Mouse (Mus musculus): ENCODE measurements around the gene Car11. TPM values are rescaled to one million over a fixed set of nuclear protein-coding genes. Genes with fewer than 3 reads are reported as not detected.

Car11 gene
- polyA plus RNA-seq, 1 experiment from 2014 or later, result 8.3 TPM

- Histone ChIP-seq H3K4me1 (replicated peaks) (peaks cover 18% of the 10 kb centered on the region), H3K9me3 (0 out of 2 replicates have a peak, but pooled peaks cover 6% of the 10 kb centered on the region), H3K27me3 (ENCODE audit: insufficient read depth, poor library complexity, severe bottlenecking) (peaks cover 14% of the 10 kb centered on the region), H3K27ac (no peak overlapping the region), H3K4me3 (no peak overlapping the region), H3K36me3 (no peaks in the 10 kb centered on the region)
- 48% methylated on average over 2 of the region's 2 CpGs for WGBS
- DNase-seq (ENCODE audit: low spot score), result peak; percentile 62
Observed at GRCm38 (mm10) chr7:45744387-45744786, 44.7 kb downstream of the Car11 start.

- DNase-seq (ENCODE audit: low spot score), result no peak
- H3K4me3 ChIP-seq, result no peak overlapping the region
- H3K4me1 ChIP-seq (replicated peaks), result peaks cover 18% of the 10 kb centered on the region
- 65% methylated on average over 6 of the region's 6 CpGs for WGBS
- H3K9me3 ChIP-seq, result 0 out of 2 replicates have a peak, but pooled peaks cover 6% of the 10 kb centered on the region
- H3K27me3 ChIP-seq (ENCODE audit: insufficient read depth, poor library complexity, severe bottlenecking), result peaks cover 8% of the 10 kb centered on the region
- no peaks in the 10 kb centered on the region for H3K36me3 ChIP-seq
- H3K27ac ChIP-seq, result no peak overlapping the region
Observed at GRCm38 (mm10) chr7:45746518-45746917, 46.9 kb downstream of the Car11 start.

DNA sequence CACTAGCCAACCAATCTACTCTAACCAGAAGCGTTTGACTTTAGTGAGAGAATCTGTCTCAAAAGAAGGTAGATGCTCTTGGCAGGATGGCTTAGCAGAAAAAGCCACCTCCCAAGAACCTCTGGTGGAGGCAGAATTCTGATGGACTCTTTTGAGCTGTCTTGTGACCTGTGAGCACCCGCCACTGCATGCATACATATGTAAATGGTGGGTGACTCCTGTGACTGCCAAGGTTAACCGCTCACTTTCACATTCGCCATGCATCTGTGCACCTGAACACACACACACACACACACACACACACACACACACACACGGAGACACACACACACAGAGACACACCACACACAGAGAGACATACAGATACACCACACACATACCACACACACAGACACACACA lies 47.8 kb downstream of the Car11 start:
- 0 out of 2 replicates have a peak, but pooled peaks cover 6% of the 10 kb centered on the region for H3K9me3 ChIP-seq
- H3K4me1 ChIP-seq (replicated peaks), result peaks cover 8% of the 10 kb centered on the region
- no peak for DNase-seq (ENCODE audit: low spot score)
- H3K36me3 ChIP-seq, result no peaks in the 10 kb centered on the region
- H3K4me3 ChIP-seq, result no peak overlapping the region
- H3K27ac ChIP-seq, result no peak overlapping the region
- H3K27me3 ChIP-seq (ENCODE audit: insufficient read depth, poor library complexity, severe bottlenecking), result no peaks in the 10 kb centered on the region
- 89% methylated on average over 5 of the region's 5 CpGs for WGBS

- H3K27ac ChIP-seq, result no peak overlapping the region
- DNase-seq (ENCODE audit: low spot score), result no peak
- no peaks in the 10 kb centered on the region for H3K36me3 ChIP-seq
- no peaks in the 10 kb centered on the region for H3K27me3 ChIP-seq (ENCODE audit: insufficient read depth, poor library complexity, severe bottlenecking)
- 83% methylated on average over 7 of the region's 7 CpGs for WGBS
- peaks cover 8% of the 10 kb centered on the region for H3K4me1 ChIP-seq (replicated peaks)
- H3K4me3 ChIP-seq, result no peak overlapping the region
- H3K9me3 ChIP-seq, result 0 out of 2 replicates have a peak, but pooled peaks cover 6% of the 10 kb centered on the region
Observed at GRCm38 (mm10) chr7:45748110-45748509, 48.5 kb downstream of the Car11 start.

DNA sequence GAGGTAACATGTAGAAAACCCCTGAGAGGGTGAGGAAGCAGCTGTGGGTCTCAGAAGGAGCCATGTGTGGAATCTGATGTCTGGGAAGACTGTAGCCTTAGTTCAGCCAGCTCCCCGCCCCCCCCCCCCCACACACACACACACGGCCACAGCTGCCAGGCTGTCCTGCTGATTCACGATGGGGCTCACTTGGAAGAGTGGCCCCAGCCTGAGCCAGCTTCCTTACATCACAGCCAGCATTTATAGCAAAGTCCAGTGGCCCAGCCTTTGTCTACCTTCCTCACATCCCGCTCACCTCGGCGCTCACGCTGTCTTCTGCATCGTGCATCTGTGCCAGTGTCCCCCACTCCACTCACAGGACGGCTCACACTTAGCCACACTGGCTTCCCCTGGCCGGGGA lies 49.8 kb downstream of the Car11 start:
- DNase-seq (ENCODE audit: low spot score), result no peak
- H3K27me3 ChIP-seq (ENCODE audit: insufficient read depth, poor library complexity, severe bottlenecking), result no peaks in the 10 kb centered on the region
- H3K9me3 ChIP-seq, result 0 out of 2 replicates have a peak, but pooled peaks cover 6% of the 10 kb centered on the region
- no peak overlapping the region for H3K4me3 ChIP-seq
- peaks cover 8% of the 10 kb centered on the region for H3K4me1 ChIP-seq (replicated peaks)
- H3K27ac ChIP-seq, result 0 out of 2 replicates have a peak overlapping the region, but pooled peaks have one; percentile 1
- 54% methylated on average over 10 of the region's 10 CpGs for WGBS
- H3K36me3 ChIP-seq, result no peaks in the 10 kb centered on the region

DNA sequence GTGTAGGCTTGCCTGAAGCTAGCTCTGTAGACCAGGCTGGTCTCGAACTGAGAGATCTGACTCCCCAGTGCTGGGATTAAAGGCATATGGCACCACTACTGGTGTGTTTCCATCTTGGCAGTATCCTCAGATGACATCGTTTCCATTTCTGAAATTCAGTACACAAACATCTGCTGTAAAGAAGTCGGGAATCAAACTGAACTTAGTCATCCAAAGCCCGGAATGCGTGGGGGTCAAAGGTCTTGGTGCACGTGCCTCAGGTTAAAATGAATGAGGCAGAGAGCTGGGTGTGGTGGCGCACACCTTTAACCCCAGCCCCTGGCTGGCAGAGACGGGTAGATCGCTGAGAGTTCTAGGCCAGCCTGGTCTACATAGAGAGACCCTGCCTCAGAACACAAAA lies 50.5 kb downstream of the Car11 start:
- Histone ChIP-seq H3K9me3 (0 out of 2 replicates have a peak, but pooled peaks cover 6% of the 10 kb centered on the region), H3K36me3 (no peaks in the 10 kb centered on the region), H3K27me3 (ENCODE audit: insufficient read depth, poor library complexity, severe bottlenecking) (no peaks in the 10 kb centered on the region), H3K4me1 (replicated peaks) (peaks cover 8% of the 10 kb centered on the region), H3K4me3 (no peak overlapping the region), H3K27ac (no peak overlapping the region)
- 78% methylated on average over 9 of the region's 9 CpGs for WGBS
- DNase-seq (ENCODE audit: low spot score), result no peak

Other genes with a start within 250 kb of the Car11 start
- 5,819 and 7,209 TPM in 2 replicates for gene Ftl1, start 240.0 kb upstream of the Car11 start, polyA plus RNA-seq (2016; fragmentation: Nextera tagmentation; extraction: Ambion mirVana)
- 264 and 295 TPM in 2 replicates for gene Bax, start 232.9 kb upstream of the Car11 start, polyA plus RNA-seq (2016; fragmentation: Nextera tagmentation; extraction: Ambion mirVana)
- 0.47 and 1.2 TPM in 2 replicates for gene Tulp2, start 218.0 kb upstream of the Car11 start, polyA plus RNA-seq (2016; fragmentation: Nextera tagmentation; extraction: Ambion mirVana)
- not detected in 2 replicates for gene Gm45808, start 213.0 kb upstream of the Car11 start, polyA plus RNA-seq (2016; fragmentation: Nextera tagmentation; extraction: Ambion mirVana)
- 4.8 and 6.7 TPM in 2 replicates for gene Dhdh, start 211.0 kb upstream of the Car11 start, polyA plus RNA-seq (2016; fragmentation: Nextera tagmentation; extraction: Ambion mirVana)
- gene Nucb1, start 189.4 kb upstream of the Car11 start, polyA plus RNA-seq (2016; fragmentation: Nextera tagmentation; extraction: Ambion mirVana), result 110 and 115 TPM in 2 replicates
- gene Ppp1r15a, start 173.6 kb upstream of the Car11 start, polyA plus RNA-seq (2016; fragmentation: Nextera tagmentation; extraction: Ambion mirVana), result 18.6 and 20.2 TPM in 2 replicates
- 4.1 and 4.5 TPM in 2 replicates for gene Plekha4, start 173.5 kb upstream of the Car11 start, polyA plus RNA-seq (2016; fragmentation: Nextera tagmentation; extraction: Ambion mirVana)
- 1.1 and 1.5 TPM in 2 replicates for gene Hsd17b14, start 144.9 kb upstream of the Car11 start, polyA plus RNA-seq (2016; fragmentation: Nextera tagmentation; extraction: Ambion mirVana)
- 37.1 and 46.2 TPM in 2 replicates for gene Bcat2, start 129.7 kb upstream of the Car11 start, polyA plus RNA-seq (2016; fragmentation: Nextera tagmentation; extraction: Ambion mirVana)
- gene Fgf21, start 84.4 kb upstream of the Car11 start, polyA plus RNA-seq (2016; fragmentation: Nextera tagmentation; extraction: Ambion mirVana), result not detected in 2 replicates
- 0.20 TPM in 1 of 2 replicates, not detected in the other for gene Fut1, start 82.6 kb upstream of the Car11 start, polyA plus RNA-seq (2016; fragmentation: Nextera tagmentation; extraction: Ambion mirVana)
- gene Izumo1, start 78.0 kb upstream of the Car11 start, polyA plus RNA-seq (2016; fragmentation: Nextera tagmentation; extraction: Ambion mirVana), result 0.19 TPM in 1 of 2 replicates, not detected in the other
- gene Rasip1, start 72.4 kb upstream of the Car11 start, polyA plus RNA-seq (2016; fragmentation: Nextera tagmentation; extraction: Ambion mirVana), result 6.4 and 9.3 TPM in 2 replicates
- gene Mamstr, start 59.9 kb upstream of the Car11 start, polyA plus RNA-seq (2016; fragmentation: Nextera tagmentation; extraction: Ambion mirVana), result 2.6 and 2.9 TPM in 2 replicates
- 0.12 and 0.21 TPM in 2 replicates for gene Fut2, start 33.4 kb upstream of the Car11 start, polyA plus RNA-seq (2016; fragmentation: Nextera tagmentation; extraction: Ambion mirVana)
- 0.39 and 0.98 TPM in 2 replicates for gene Ntn5, start 15.8 kb upstream of the Car11 start, polyA plus RNA-seq (2016; fragmentation: Nextera tagmentation; extraction: Ambion mirVana)
- gene Sec1, start 5.4 kb upstream of the Car11 start, polyA plus RNA-seq (2016; fragmentation: Nextera tagmentation; extraction: Ambion mirVana), result 0.62 and 0.77 TPM in 2 replicates
- 3.0 and 3.4 TPM in 2 replicates for gene Dbp, start 5.2 kb downstream of the Car11 start, polyA plus RNA-seq (2016; fragmentation: Nextera tagmentation; extraction: Ambion mirVana)
- 1,010 and 1,126 TPM in 2 replicates for gene Rpl18, start 15.6 kb downstream of the Car11 start, polyA plus RNA-seq (2016; fragmentation: Nextera tagmentation; extraction: Ambion mirVana)
- 33.6 and 35.5 TPM in 2 replicates for gene Sphk2, start 18.2 kb downstream of the Car11 start, polyA plus RNA-seq (2016; fragmentation: Nextera tagmentation; extraction: Ambion mirVana)
- 1.6 and 1.8 TPM in 2 replicates for gene Fam83e, start 21.4 kb downstream of the Car11 start, polyA plus RNA-seq (2016; fragmentation: Nextera tagmentation; extraction: Ambion mirVana)
- not detected in 2 replicates for gene Spaca4, start 26.0 kb downstream of the Car11 start, polyA plus RNA-seq (2016; fragmentation: Nextera tagmentation; extraction: Ambion mirVana)
- gene Lmtk3, start 83.9 kb downstream of the Car11 start, polyA plus RNA-seq (2016; fragmentation: Nextera tagmentation; extraction: Ambion mirVana), result 2.3 and 5.4 TPM in 2 replicates
- gene Sult2b1, start 84.8 kb downstream of the Car11 start, polyA plus RNA-seq (2016; fragmentation: Nextera tagmentation; extraction: Ambion mirVana), result 1.7 and 2.2 TPM in 2 replicates
- gene Cyth2, start 114.7 kb downstream of the Car11 start, polyA plus RNA-seq (2016; fragmentation: Nextera tagmentation; extraction: Ambion mirVana), result 164 and 231 TPM in 2 replicates
- gene Kcnj14, start 124.9 kb downstream of the Car11 start, polyA plus RNA-seq (2016; fragmentation: Nextera tagmentation; extraction: Ambion mirVana), result 0.91 and 1.0 TPM in 2 replicates
- 85.2 and 110 TPM in 2 replicates for gene Grwd1, start 131.1 kb downstream of the Car11 start, polyA plus RNA-seq (2016; fragmentation: Nextera tagmentation; extraction: Ambion mirVana)
- gene Kdelr1, start 172.9 kb downstream of the Car11 start, polyA plus RNA-seq (2016; fragmentation: Nextera tagmentation; extraction: Ambion mirVana), result 37.6 and 67.7 TPM in 2 replicates
- gene Grin2d, start 178.5 kb downstream of the Car11 start, polyA plus RNA-seq (2016; fragmentation: Nextera tagmentation; extraction: Ambion mirVana), result 0.19 and 0.33 TPM in 2 replicates
- 1.1 and 1.3 TPM in 2 replicates for gene Syngr4, start 196.9 kb downstream of the Car11 start, polyA plus RNA-seq (2016; fragmentation: Nextera tagmentation; extraction: Ambion mirVana)
- 4.5 and 4.8 TPM in 2 replicates for gene Tmem143, start 197.1 kb downstream of the Car11 start, polyA plus RNA-seq (2016; fragmentation: Nextera tagmentation; extraction: Ambion mirVana)
- gene Emp3, start 221.6 kb downstream of the Car11 start, polyA plus RNA-seq (2016; fragmentation: Nextera tagmentation; extraction: Ambion mirVana), result 16.7 and 29.7 TPM in 2 replicates
- 6.5 and 7.7 TPM in 2 replicates for gene Ccdc114, start 224.2 kb downstream of the Car11 start, polyA plus RNA-seq (2016; fragmentation: Nextera tagmentation; extraction: Ambion mirVana)